Mouse (Mus musculus): ENCODE results near the gene Gm8764.
"Not testable (repeated sequence)": the region's sequence is repeated elsewhere in the genome, so short reads cannot be mapped to it uniquely, and the experiment has no call there.

Gene Gm8764

GRCm38 (mm10) chr10:104159706-104160105 is at the start of gene Gm8764:
Gene Gm8764 (plus strand): TSS chr10:104160006.
- DNase-seq = not testable (repeated sequence)

- no peak for DNase-seq
Observed at GRCm38 (mm10) chr10:104110044-104110443, 49.8 kb upstream of the Gm8764 start.

GRCm38 (mm10) chr10:104118312-104118711 is 41.5 kb upstream of the Gm8764 start:
- DNase-seq = no peak

GRCm38 (mm10) chr10:104142687-104143086 is 17.1 kb upstream of the Gm8764 start, which contains the start of gene Gm21293:
Gene Gm21293 (plus strand): TSS chr10:104142987.
- DNase-seq = not testable (repeated sequence)

GRCm38 (mm10) chr10:104151197-104151596 is 8.6 kb upstream of the Gm8764 start, which contains the start of gene Gm6763:
Gene Gm6763 (plus strand): TSS chr10:104151497.
- DNase-seq = not testable (repeated sequence)

- not testable (repeated sequence) for DNase-seq
Observed at GRCm38 (mm10) chr10:104168215-104168614, 8.4 kb downstream of the Gm8764 start, which contains the start of gene Gm21304. Gene Gm21304 (plus strand): TSS chr10:104168515.

- not testable (repeated sequence) for DNase-seq
Observed at GRCm38 (mm10) chr10:104176724-104177123, 16.9 kb downstream of the Gm8764 start, which contains the start of gene Gm21312. Gene Gm21312 (plus strand): TSS chr10:104177024.

GRCm38 (mm10) chr10:104185233-104185632 is 25.4 kb downstream of the Gm8764 start, which contains the start of gene Gm20765:
Gene Gm20765 (plus strand): TSS chr10:104185533.
- not testable (repeated sequence) for DNase-seq

GRCm38 (mm10) chr10:104193742-104194141 is 33.9 kb downstream of the Gm8764 start, which contains the start of gene Gm4340:
Gene Gm4340 (plus strand): TSS chr10:104194042.
- not testable (repeated sequence) for DNase-seq

GRCm38 (mm10) chr10:104209655-104210054 is 49.8 kb downstream of the Gm8764 start:
- DNase-seq = no peak

GRCm38 (mm10) chr10:104210268-104210990 is 50.6 kb downstream of the Gm8764 start:
- DNase-seq = no peak

Measured in embryo, embryonic 11 days (tissue).